Mouse (Mus musculus): ENCODE results near the gene Haghl.
"Not testable (repeated sequence)": the region's sequence is repeated elsewhere in the genome, so short reads cannot be mapped to it uniquely, and the experiment has no call there.

Haghl gene

GRCm38 (mm10) chr17:25818851-25819780, 33.6 kb upstream of the Haghl start:
- DNase-seq (ENCODE audit: low spot score) = peak; percentile 26

GRCm38 (mm10) chr17:25817662-25818061, 32.2 kb upstream of the Haghl start:
- DNase-seq (ENCODE audit: low spot score) = no peak

GRCm38 (mm10) chr17:25813471-25813870, 28.0 kb upstream of the Haghl start:
- peak; percentile 81 for DNase-seq (ENCODE audit: low spot score)

- DNase-seq (ENCODE audit: low spot score) = no peak
These were observed 25.4 kb upstream of the Haghl start for GRCm38 (mm10) chr17:25810890-25811289.

GRCm38 (mm10) chr17:25809606-25810340, 24.3 kb upstream of the Haghl start:
- no peak for DNase-seq (ENCODE audit: low spot score)

- DNase-seq (ENCODE audit: low spot score) = peak; percentile 62
These were observed 23.5 kb upstream of the Haghl start, which contains the start of gene Fbxl16 for GRCm38 (mm10) chr17:25808789-25809605. TSS of gene Fbxl16 (plus strand) at chr17:25809085.

- no peak for DNase-seq (ENCODE audit: low spot score)
These were observed 22.6 kb upstream of the Haghl start for GRCm38 (mm10) chr17:25808028-25808427.

- DNase-seq (ENCODE audit: low spot score) = not testable (repeated sequence)
These were observed 22.0 kb upstream of the Haghl start for GRCm38 (mm10) chr17:25807452-25807851.

- no peak for DNase-seq (ENCODE audit: low spot score)
These were observed 21.0 kb upstream of the Haghl start for GRCm38 (mm10) chr17:25806507-25806906.

GRCm38 (mm10) chr17:25802825-25803517, 17.5 kb upstream of the Haghl start:
- no peak for DNase-seq (ENCODE audit: low spot score)

GRCm38 (mm10) chr17:25801029-25801428, 15.6 kb upstream of the Haghl start:
- DNase-seq (ENCODE audit: low spot score) = peak; percentile 52

GRCm38 (mm10) chr17:25796951-25797369, 11.5 kb upstream of the Haghl start, which contains the start of gene Metrn:
TSS of gene Metrn (minus strand) at chr17:25797136.
- peak; percentile 87 for DNase-seq (ENCODE audit: low spot score)

- DNase-seq (ENCODE audit: low spot score) = no peak
These were observed 10.8 kb upstream of the Haghl start for GRCm38 (mm10) chr17:25796211-25796771.

- DNase-seq (ENCODE audit: low spot score) = peak; percentile 69
These were observed 10.2 kb upstream of the Haghl start, which contains the start of gene AC134908.4 for GRCm38 (mm10) chr17:25795609-25796092. TSS of gene AC134908.4 (minus strand) at chr17:25795659.

GRCm38 (mm10) chr17:25794998-25795397, 9.5 kb upstream of the Haghl start:
- DNase-seq (ENCODE audit: low spot score) = no peak

GRCm38 (mm10) chr17:25794197-25794596, 8.7 kb upstream of the Haghl start:
- DNase-seq (ENCODE audit: low spot score) = no peak

GRCm38 (mm10) chr17:25792615-25793014, 7.1 kb upstream of the Haghl start, which contains the start of gene Fam173a:
TSS of gene Fam173a (minus strand) at chr17:25792901.
- DNase-seq (ENCODE audit: low spot score) = peak; percentile 71

GRCm38 (mm10) chr17:25791843-25792527, 6.5 kb upstream of the Haghl start:
- peak; percentile 85 for DNase-seq (ENCODE audit: low spot score)

GRCm38 (mm10) chr17:25791320-25791842, 5.9 kb upstream of the Haghl start:
- peak; percentile 24 for DNase-seq (ENCODE audit: low spot score)

Data from yolk sac, embryonic 10.5 days (tissue).